Mouse (Mus musculus) left cerebral cortex, adult 8-10 months (tissue): Measurements from ENCODE around the gene Hepacam. TPM values are rescaled to one million over a fixed set of nuclear protein-coding genes. Genes with fewer than 3 reads are reported as not detected.

Source experiments
- DNase-seq, 2 experiments: peaks; one replicate each; pipeline ENCODE4 v3.0.0; 2022; ENCODE audit warnings: low spot score in 2 of 2
- total RNA-seq, 4 experiments: library from RNA; stranded (reverse); gene quantifications; 2 replicates each; pipeline ENCODE4 v1.2.4; 2022

Hepacam gene
- total RNA-seq, 4 experiments from 2014 or later, result 54.1 to 63.1 (median 57.4) TPM

- DNase-seq, result no peak
Measured at GRCm38 (mm10) chr9:37383161-37383560, 16.0 kb downstream of the Hepacam start.

GRCm38 (mm10) chr9:37384284-37385182, 17.4 kb downstream of the Hepacam start:
- no peak for DNase-seq

GRCm38 (mm10) chr9:37390891-37391290, 23.7 kb downstream of the Hepacam start:
- no peak for DNase-seq

GRCm38 (mm10) chr9:37392071-37392470, 24.9 kb downstream of the Hepacam start:
- DNase-seq, result no peak

GRCm38 (mm10) chr9:37393482-37394131, 26.5 kb downstream of the Hepacam start:
- DNase-seq, result no peak

GRCm38 (mm10) chr9:37400585-37400984, 33.4 kb downstream of the Hepacam start:
- no peak for DNase-seq

GRCm38 (mm10) chr9:37401802-37402201, 34.7 kb downstream of the Hepacam start, which contains the start of gene Robo4:
Gene Robo4 (plus strand): TSS chr9:37401897.
- no peak for DNase-seq

GRCm38 (mm10) chr9:37402501-37402900, 35.4 kb downstream of the Hepacam start:
- no peak for DNase-seq

- DNase-seq, result no peak
Measured at GRCm38 (mm10) chr9:37403011-37403410, 35.9 kb downstream of the Hepacam start.

- no peak for DNase-seq
Measured at GRCm38 (mm10) chr9:37406372-37406771, 39.2 kb downstream of the Hepacam start.

GRCm38 (mm10) chr9:37407850-37408502, 40.8 kb downstream of the Hepacam start:
- DNase-seq, result no peak

- DNase-seq, result no peak
Measured at GRCm38 (mm10) chr9:37409698-37410445, 42.7 kb downstream of the Hepacam start.

GRCm38 (mm10) chr9:37412989-37413388, 45.8 kb downstream of the Hepacam start:
- no peak for DNase-seq

- DNase-seq, result no peak
Measured at GRCm38 (mm10) chr9:37414666-37415065, 47.5 kb downstream of the Hepacam start.

GRCm38 (mm10) chr9:37418791-37419190, 51.6 kb downstream of the Hepacam start:
- no peak for DNase-seq

GRCm38 (mm10) chr9:37420676-37421075, 53.5 kb downstream of the Hepacam start:
- peak in 1 of 2 experiments; percentile 54 for DNase-seq

GRCm38 (mm10) chr9:37421239-37421638, 54.1 kb downstream of the Hepacam start:
- no peak for DNase-seq

GRCm38 (mm10) chr9:37429326-37429725, 62.2 kb downstream of the Hepacam start:
- DNase-seq, result peak in 1 of 2 experiments; percentile 6

GRCm38 (mm10) chr9:37430582-37430981, 63.4 kb downstream of the Hepacam start:
- DNase-seq, result peak; percentile 87 to 88

GRCm38 (mm10) chr9:37432026-37432666, 65.0 kb downstream of the Hepacam start:
- no peak for DNase-seq
